Mouse (Mus musculus): ENCODE data around the gene Tnfrsf1b.

Tnfrsf1b gene

GRCm38 (mm10) chr4:145246173-145247011, at the start of gene Tnfrsf1b:
Gene Tnfrsf1b, minus strand, starts transcription at chr4:145246870.
- no peak for DNase-seq (ENCODE audit: low spot score in 2 of 2)

DNA sequence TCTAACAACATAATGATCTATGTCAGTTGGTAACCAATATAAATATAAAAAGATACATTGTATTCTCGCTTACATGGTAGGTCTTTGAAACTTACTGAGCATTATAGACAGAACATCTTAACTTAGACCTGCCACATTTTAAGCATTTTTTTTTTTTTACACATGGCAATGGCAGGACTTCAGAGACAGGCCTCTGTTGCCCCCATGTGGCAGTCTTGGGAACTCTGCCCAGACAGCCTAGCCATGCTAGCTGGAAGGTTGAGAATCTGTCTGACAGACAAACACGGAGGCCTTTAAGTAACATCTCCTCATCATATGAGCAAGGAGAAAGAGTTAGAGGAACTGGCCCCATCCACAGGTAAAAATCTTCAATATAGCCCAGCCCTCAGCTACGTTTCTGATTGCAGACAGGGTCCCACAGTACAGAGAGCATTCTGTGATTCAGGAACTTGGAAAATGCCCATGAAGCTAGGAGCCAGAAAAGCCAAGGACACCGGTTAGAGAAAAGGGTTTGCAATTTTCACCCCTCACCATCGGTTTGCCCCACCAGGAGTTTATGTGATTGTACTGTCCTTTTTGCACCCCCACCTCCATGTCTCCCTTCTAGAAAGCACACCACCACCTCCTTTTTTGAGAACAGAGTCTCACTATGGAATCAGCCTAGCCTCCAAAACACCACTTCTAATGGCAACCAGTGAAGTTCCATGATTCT, 49.1 kb upstream of the Tnfrsf1b start:
- DNase-seq (ENCODE audit: low spot score in 2 of 2), result peak; percentile 43 to 52

DNA sequence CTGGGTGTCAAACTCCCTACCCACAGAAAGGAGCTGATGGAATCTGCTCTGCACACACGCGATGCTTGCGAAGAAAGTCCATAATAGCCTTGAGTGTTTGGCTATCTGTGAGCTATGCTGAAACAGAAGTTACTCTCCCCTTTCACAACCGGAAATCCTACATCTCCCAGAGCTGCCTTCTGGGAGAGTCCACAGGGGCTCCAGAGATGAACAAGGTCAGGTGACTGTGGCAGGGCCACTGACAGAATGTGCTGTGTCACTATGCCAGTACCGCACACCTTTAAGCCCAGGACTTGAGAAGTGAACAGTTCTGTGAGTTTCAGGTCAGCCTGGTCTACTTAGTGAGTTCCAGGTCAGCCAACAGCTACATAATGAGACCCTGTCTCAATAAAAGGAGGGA, 47.9 kb upstream of the Tnfrsf1b start:
- DNase-seq (ENCODE audit: low spot score in 2 of 2), result no peak

DNA sequence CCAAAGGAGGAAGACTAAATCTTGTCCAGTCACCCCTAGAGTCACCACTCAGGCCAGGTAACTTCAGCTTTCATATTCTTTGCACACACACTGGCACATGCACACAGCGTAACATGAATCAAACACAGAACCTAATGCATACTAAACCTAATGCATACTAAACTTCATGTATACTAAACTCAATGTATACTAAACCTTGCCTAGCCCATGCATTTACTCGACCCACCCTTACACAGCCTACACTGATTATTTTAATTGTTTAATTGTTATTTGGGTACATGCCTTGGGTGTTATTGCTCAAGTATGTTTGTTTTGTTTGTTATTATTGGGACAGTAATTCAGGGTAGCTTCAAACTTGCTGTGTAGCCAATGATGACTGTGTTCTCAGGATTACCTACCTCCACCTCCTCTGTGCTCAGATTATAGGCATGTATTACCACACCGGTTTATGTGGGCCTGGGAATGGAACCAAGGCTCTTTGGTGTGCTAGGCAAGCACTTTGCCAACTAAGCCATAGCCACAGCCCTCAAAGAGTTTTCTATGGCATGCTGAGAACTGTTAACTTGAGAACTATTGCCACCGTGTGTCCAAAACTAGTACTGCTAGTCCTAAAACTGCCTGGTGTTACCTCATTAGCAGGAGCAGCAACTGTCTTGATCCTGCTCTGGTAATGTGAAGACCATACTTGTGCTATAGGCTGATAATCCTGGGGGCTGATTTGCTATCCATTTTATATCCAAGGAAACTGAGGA, 39.9 kb upstream of the Tnfrsf1b start:
- peak; percentile 45 to 62 for DNase-seq (ENCODE audit: low spot score in 2 of 2)

DNA sequence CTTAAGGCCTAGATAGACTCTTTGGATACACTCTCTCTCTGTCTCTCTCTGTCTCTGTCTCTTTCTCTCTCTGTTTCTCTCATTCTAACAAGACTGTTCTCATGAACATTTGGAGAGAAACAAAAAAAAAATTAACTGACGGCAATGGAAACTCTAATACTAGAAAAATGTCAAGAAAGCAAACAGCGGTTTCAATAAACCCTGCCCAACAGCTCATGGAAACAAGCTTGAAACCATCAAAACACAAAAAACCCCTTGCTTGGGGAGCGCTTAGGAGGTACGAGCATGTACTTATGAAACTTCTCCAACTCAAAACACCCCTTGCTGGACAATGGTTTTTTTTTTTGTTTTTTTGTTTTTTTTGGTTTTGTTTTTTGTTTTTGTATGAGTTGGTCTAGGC, 38.0 kb upstream of the Tnfrsf1b start:
- no peak for DNase-seq (ENCODE audit: low spot score in 2 of 2)

- DNase-seq (ENCODE audit: low spot score in 2 of 2), result no peak
These were observed 36.8 kb upstream of the Tnfrsf1b start for GRCm38 (mm10) chr4:145283441-145283840.

GRCm38 (mm10) chr4:145280966-145281365, 34.3 kb upstream of the Tnfrsf1b start:
- no peak for DNase-seq (ENCODE audit: low spot score in 2 of 2)

GRCm38 (mm10) chr4:145278724-145279370, 32.2 kb upstream of the Tnfrsf1b start:
- DNase-seq (ENCODE audit: low spot score in 2 of 2), result no peak

DNA sequence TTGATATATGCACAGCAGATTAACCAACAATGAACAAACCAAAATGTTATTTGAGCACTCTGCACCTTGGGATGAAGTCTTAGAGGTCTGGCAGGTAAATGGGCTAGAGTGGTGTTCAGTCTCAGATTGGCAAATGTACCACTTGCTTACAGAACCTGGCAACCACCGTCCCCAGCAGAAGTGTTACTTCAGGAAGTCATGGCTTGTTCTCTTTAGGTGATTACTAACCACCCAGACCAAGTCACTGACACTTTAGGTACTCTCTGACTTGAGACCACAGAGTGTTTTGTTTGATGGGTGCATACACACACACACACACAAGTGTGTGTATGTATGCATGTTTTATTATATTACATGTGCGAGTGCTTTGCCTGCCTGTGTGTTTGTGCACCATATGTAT, 31.6 kb upstream of the Tnfrsf1b start:
- no peak for DNase-seq (ENCODE audit: low spot score in 2 of 2)

- DNase-seq (ENCODE audit: low spot score in 2 of 2), result no peak
These were observed 29.9 kb upstream of the Tnfrsf1b start for GRCm38 (mm10) chr4:145276368-145277249.

GRCm38 (mm10) chr4:145274887-145275286, 28.2 kb upstream of the Tnfrsf1b start:
- no peak for DNase-seq (ENCODE audit: low spot score in 2 of 2)

DNA sequence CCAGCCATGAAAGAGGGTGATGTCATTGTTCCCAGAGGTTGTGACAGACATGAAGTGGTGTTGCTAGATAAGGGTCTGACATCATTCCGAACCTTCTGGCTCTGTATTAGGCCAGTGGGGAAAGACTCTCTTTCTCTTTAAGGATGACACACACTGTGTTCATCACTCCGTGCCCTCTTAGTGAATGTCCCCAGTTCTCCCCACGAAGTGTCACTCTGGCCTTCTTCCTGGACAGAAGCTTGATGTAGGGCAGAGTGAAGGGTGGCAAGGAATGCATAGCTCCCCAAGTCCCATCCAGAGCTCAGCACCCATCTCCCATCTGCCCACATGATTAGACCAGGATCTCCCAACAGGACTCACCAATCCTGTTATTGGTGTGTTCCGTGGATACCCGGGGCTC, 27.3 kb upstream of the Tnfrsf1b start:
- DNase-seq (ENCODE audit: low spot score in 2 of 2), result no peak

GRCm38 (mm10) chr4:145272763-145273162, 26.1 kb upstream of the Tnfrsf1b start:
- DNase-seq (ENCODE audit: low spot score in 2 of 2), result no peak

GRCm38 (mm10) chr4:145271634-145272033, 25.0 kb upstream of the Tnfrsf1b start:
- no peak for DNase-seq (ENCODE audit: low spot score in 2 of 2)

GRCm38 (mm10) chr4:145270136-145270535, 23.5 kb upstream of the Tnfrsf1b start:
- no peak for DNase-seq (ENCODE audit: low spot score in 2 of 2)

- DNase-seq (ENCODE audit: low spot score in 2 of 2), result no peak
These were observed 21.0 kb upstream of the Tnfrsf1b start for GRCm38 (mm10) chr4:145267631-145268110.

DNA sequence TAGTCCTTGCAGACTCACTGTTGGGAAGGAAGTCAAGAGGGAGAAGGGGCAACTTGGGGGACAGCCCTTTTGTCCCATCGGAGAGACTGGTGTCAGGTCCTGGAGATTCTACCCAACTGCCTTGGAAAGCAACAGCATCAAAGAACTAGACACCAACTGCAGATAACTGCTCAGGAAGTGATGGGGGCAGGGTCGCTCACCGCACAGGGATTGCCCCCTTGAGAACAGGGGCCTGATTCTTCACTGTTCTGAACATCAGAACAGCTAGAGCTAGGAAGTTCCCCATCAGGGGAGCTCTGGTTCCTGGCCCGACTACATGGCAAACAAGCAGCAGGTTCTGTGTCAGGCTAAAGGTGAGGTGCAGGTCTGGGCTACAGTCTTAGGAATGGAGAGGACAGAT, 19.8 kb upstream of the Tnfrsf1b start:
- DNase-seq (ENCODE audit: low spot score in 2 of 2), result no peak

GRCm38 (mm10) chr4:145264761-145265160, 18.1 kb upstream of the Tnfrsf1b start:
- no peak for DNase-seq (ENCODE audit: low spot score in 2 of 2)

- DNase-seq (ENCODE audit: low spot score in 2 of 2), result no peak
These were observed 16.9 kb upstream of the Tnfrsf1b start for GRCm38 (mm10) chr4:145263583-145263982.

DNA sequence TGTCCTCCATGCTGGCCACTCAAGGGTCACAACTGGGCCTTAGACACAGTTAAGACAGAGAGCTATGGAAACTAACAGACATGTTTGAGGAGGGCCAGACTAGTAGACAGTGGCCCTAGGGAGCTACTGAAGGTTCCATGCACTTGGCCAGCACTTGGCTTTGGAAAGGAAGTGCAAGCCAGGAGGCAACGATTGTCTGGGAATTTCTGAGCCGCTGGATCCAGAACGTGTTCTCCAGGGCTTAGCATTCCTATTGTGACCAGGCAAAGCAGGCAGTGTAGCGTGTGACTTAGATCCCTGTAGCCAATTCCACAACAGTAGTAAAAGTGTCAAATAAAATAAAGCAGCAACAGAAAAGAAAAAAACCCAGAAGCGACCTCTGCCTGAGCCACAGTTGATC, 14.1 kb upstream of the Tnfrsf1b start:
- no peak for DNase-seq (ENCODE audit: low spot score in 2 of 2)
